Mouse (Mus musculus) liver, embryonic 14.5 days (tissue): ENCODE measurements around the gene Ptprf. TPM values are rescaled to one million over a fixed set of nuclear protein-coding genes. Genes with fewer than 3 reads are reported as not detected.

Experiments used
- ATAC-seq: fragments of 200-750 bp; cut with Nextera tagmentation; 2 replicates; pipeline ENCODE4 v1.8.0; 2017; ENCODE audit warnings: moderate number of reproducible peaks, mild to moderate bottlenecking, moderate library complexity; ENCODE audit not compliant: insufficient read depth
- DNase-seq, 3 experiments: peaks; one replicate each; pipeline ENCODE4 v3.0.0-alpha.2; 2012 to 2013; ENCODE audit warnings: low read depth in 3 of 3, low spot score in 3 of 3
- H3K27ac ChIP-seq: fragments of 300-500 bp; sonication (generic); 2 replicates; pipeline ENCODE4 v1.5.1; 2014; ENCODE audit warnings: moderate library complexity, mild to moderate bottlenecking, control low read depth, inconsistent platforms
- H3K27me3 ChIP-seq: fragments of 300-500 bp; sonication (generic); 2 replicates; pipeline ENCODE4 v1.6.1; 2014; ENCODE audit warnings: mild to moderate bottlenecking, low read length, moderate library complexity; ENCODE audit not compliant: control insufficient read depth, insufficient read depth
- H3K36me3 ChIP-seq: fragments of 300-500 bp; sonication (generic); replicated peaks from 2 replicates; pipeline ENCODE4 v1.6.1; 2014; ENCODE audit warnings: low read depth; ENCODE audit not compliant: control insufficient read depth, insufficient read depth
- H3K4me1 ChIP-seq, 2 experiments: fragments of 200-500 bp in 1 of 2; fragments of 300-500 bp in 1 of 2; sonication (generic) in 1 of 2; replicated peaks; 2 replicates each; pipeline ENCODE4 v1.6.1; 2012 to 2014; ENCODE audit warnings: antibody characterized with exemption in 1 of 2, inconsistent platforms in 1 of 2, low read length in 1 of 2; ENCODE audit not compliant: control insufficient read depth in 2 of 2, insufficient read depth in 2 of 2
- H3K4me2 ChIP-seq: fragments of 300-500 bp; sonication (generic); 2 replicates; pipeline ENCODE4 v1.6.1; 2014; ENCODE audit warnings: low read depth, mild to moderate bottlenecking, control low read depth, moderate library complexity
- H3K4me3 ChIP-seq, 2 experiments: fragments of 200-500 bp in 1 of 2; fragments of 300-500 bp in 1 of 2; sonication (generic) in 1 of 2; 2 replicates each; pipeline ENCODE4 v1.5.1; 2012 to 2014; ENCODE audit warnings: low read depth in 2 of 2, low read length in 2 of 2, mild to moderate bottlenecking in 2 of 2, control low read depth in 1 of 2, inconsistent platforms in 1 of 2, moderate library complexity in 1 of 2; ENCODE audit not compliant: insufficient read depth in 1 of 2
- H3K9ac ChIP-seq: fragments of 300-500 bp; sonication (generic); replicated peaks from 2 replicates; pipeline ENCODE4 v1.6.1; 2014; ENCODE audit warnings: mild to moderate bottlenecking, control low read depth, moderate library complexity
- H3K9me3 ChIP-seq: fragments of 300-500 bp; sonication (generic); 2 replicates; pipeline ENCODE4 v1.6.1; 2016; ENCODE audit warnings: low read length, mixed read lengths; ENCODE audit not compliant: control insufficient read depth
- CTCF ChIP-seq: IDR thresholded peaks from 2 replicates; pipeline ENCODE4 v1.5.1; 2016; ENCODE audit warnings: antibody characterized with exemption, low read depth, control low read depth
- EP300 ChIP-seq: IDR thresholded peaks from 2 replicates; pipeline ENCODE4 v1.6.1; 2016; ENCODE audit warnings: antibody characterized with exemption, low read depth
- WGBS: fragments of 180-500 bp; shearing (Covaris S2); extraction: QIAGEN DNeasy Blood & Tissue Kit; methylation state at CpG from one replicate; pipeline ENCODE4 v1.1.7; 2014; ENCODE audit not compliant: insufficient replicate concordance; 5-methylcytosine and 5-hydroxymethylcytosine counted together
- polyA plus RNA-seq, 2 experiments: library from polyadenylated mRNA; depleted of rRNA in 1 of 2; stranded (reverse) in 1 of 2; unstranded in 1 of 2; fragments of >200 nt; fragmentation: Nextera tagmentation in 1 of 2; extraction: Ambion mirVana in 1 of 2; gene quantifications; 2 replicates each; pipeline versions ENCODE4 v1.2.1 to v1.2.3; 2012 to 2014

The Ptprf gene
- polyA plus RNA-seq, 2 experiments, result 5.6 to 7.4 TPM

GRCm38 (mm10) chr4:118280506-118280905, 10.7 kb downstream of the Ptprf start:
- 64% methylated on average over 7 of the region's 7 CpGs for WGBS
- H3K27me3 ChIP-seq, result no peaks in the 10 kb centered on the region
- H3K27ac ChIP-seq, result no peak overlapping the region
- H3K4me2 ChIP-seq, result no peak overlapping the region
- TF ChIP-seq EP300, result no peak
- TF ChIP-seq CTCF, result no peak
- H3K36me3 ChIP-seq, result no peaks in the 10 kb centered on the region
- peaks cover 0 to 9% of the 10 kb centered on the region in 2 experiments; a peak in 1 of 4 replicates for H3K4me1 ChIP-seq
- H3K9me3 ChIP-seq, result no peaks in the 10 kb centered on the region
- H3K4me3 ChIP-seq, result no peak overlapping the region
- no peak overlapping the region for H3K9ac ChIP-seq
- DNase-seq, result no peak
- no peak for ATAC-seq

- DNase-seq, result peak; percentile 36 to 47 (median 42)
- no peak for TF ChIP-seq EP300
- ATAC-seq, result peak; percentile 76
- Histone ChIP-seq H3K9ac (no peak overlapping the region), H3K9me3 (no peaks in the 10 kb centered on the region), H3K27ac (no peak overlapping the region), H3K36me3 (no peaks in the 10 kb centered on the region), H3K27me3 (no peaks in the 10 kb centered on the region), H3K4me3 (no peak overlapping the region), H3K4me2 (no peak overlapping the region), H3K4me1 (peaks cover 0 to 17% of the 10 kb centered on the region in 2 experiments; a peak in 2 of 4 replicates)
- 33% methylated on average over 9 of the region's 9 CpGs for WGBS
Measured at GRCm38 (mm10) chr4:118276520-118277232, 14.5 kb downstream of the Ptprf start.

- no peak for ATAC-seq
- Histone ChIP-seq H3K4me1 (peaks cover 0 to 17% of the 10 kb centered on the region in 2 experiments; a peak in 2 of 4 replicates), H3K27ac (no peak overlapping the region), H3K9me3 (no peaks in the 10 kb centered on the region), H3K9ac (no peak overlapping the region), H3K27me3 (no peaks in the 10 kb centered on the region), H3K4me3 (no peak overlapping the region), H3K36me3 (no peaks in the 10 kb centered on the region), H3K4me2 (0 out of 2 replicates have a peak overlapping the region, but pooled peaks have one; percentile 5)
- TF ChIP-seq CTCF (no peak), EP300 (no peak)
- 57% methylated on average over 6 of the region's 6 CpGs for WGBS
- DNase-seq, result no peak
Measured at GRCm38 (mm10) chr4:118275601-118276519, 15.3 kb downstream of the Ptprf start.

DNA sequence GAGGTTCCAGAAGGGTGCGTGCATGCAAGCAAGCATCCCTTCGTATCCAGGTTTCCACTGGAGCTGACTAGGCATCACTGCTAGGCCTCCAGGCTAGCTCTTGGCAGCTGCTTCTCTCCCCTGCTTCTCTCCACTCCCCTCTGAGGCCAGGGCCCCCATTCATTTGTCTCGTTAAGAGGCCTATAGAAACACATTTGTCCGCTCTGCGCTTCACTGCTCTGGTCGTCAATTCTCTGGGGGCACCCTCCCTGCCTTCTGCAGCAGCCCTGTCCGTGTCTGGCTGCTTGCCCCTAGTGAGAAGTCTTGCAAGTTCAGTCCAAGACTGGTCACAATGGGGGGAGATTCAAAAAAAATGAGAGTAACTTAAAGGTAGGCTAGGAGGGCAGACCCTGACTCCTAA, 16.7 kb downstream of the Ptprf start:
- TF ChIP-seq CTCF (no peak), EP300 (no peak)
- no peaks in the 10 kb centered on the region for H3K27me3 ChIP-seq
- no peak overlapping the region for H3K4me3 ChIP-seq
- H3K9ac ChIP-seq, result no peak overlapping the region
- WGBS, result 66% methylated on average over 7 of the region's 7 CpGs
- ATAC-seq, result no peak
- H3K4me1 ChIP-seq, result peaks cover 0 to 17% of the 10 kb centered on the region in 2 experiments; a peak in 2 of 4 replicates
- H3K4me2 ChIP-seq, result no peak overlapping the region
- no peak for DNase-seq
- no peaks in the 10 kb centered on the region for H3K36me3 ChIP-seq
- no peak overlapping the region for H3K27ac ChIP-seq
- H3K9me3 ChIP-seq, result no peaks in the 10 kb centered on the region

DNA sequence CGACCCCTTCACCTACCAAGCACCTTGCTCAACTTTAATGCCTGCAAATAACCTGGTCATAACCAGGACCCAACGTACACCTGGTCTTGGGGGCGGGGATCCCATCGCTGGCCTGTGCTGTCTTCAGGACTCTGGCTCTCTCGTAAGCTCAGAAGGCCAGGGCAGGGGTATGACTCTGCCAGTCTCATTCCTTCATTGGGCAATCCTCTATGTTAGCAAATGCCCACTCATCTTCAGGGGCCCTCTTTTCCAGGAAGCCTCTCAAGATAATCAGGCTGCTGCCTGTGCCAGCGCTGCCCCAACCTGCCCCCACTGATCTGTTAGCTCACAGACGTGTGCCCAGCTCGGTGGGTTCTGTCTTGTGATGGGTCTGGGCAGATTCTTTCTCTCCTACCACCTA, 17.2 kb downstream of the Ptprf start:
- no peak for TF ChIP-seq EP300
- TF ChIP-seq CTCF, result no peak
- DNase-seq (no peak), ATAC-seq (0 out of 2 replicates have a peak, but pooled peaks have one; percentile 3)
- H3K27me3 ChIP-seq, result no peaks in the 10 kb centered on the region
- H3K27ac ChIP-seq, result no peak overlapping the region
- H3K4me3 ChIP-seq, result no peak overlapping the region
- H3K9me3 ChIP-seq, result no peaks in the 10 kb centered on the region
- H3K4me2 ChIP-seq, result no peak overlapping the region
- WGBS, result 60% methylated on average over 8 of the region's 8 CpGs
- H3K4me1 ChIP-seq, result peaks cover 0 to 17% of the 10 kb centered on the region in 2 experiments; a peak in 2 of 4 replicates
- H3K36me3 ChIP-seq, result no peaks in the 10 kb centered on the region
- H3K9ac ChIP-seq, result no peak overlapping the region
